Mouse (Mus musculus) C2C12 (cell line): Measurements from ENCODE around the gene Fem1a.

ENCODE experiments used
- CEBPB ChIP-seq: IDR thresholded peaks from one replicate; pipeline ENCODE4 v1.6.1; 2011; ENCODE audit warnings: low read depth, mild to moderate bottlenecking, control low read depth, moderate library complexity
- CTCF ChIP-seq: IDR thresholded peaks from one replicate; pipeline ENCODE4 v1.5.1; 2011; ENCODE audit not compliant: control insufficient read depth, insufficient read depth, insufficient read length
- MAX ChIP-seq: IDR thresholded peaks from one replicate; pipeline ENCODE4 v1.6.1; 2011; ENCODE audit warnings: mild to moderate bottlenecking, control low read depth
- USF1 ChIP-seq: IDR thresholded peaks from one replicate; pipeline ENCODE4 v1.6.1; 2011; ENCODE audit warnings: low read depth, mild to moderate bottlenecking, control low read depth, moderate library complexity

DNA sequence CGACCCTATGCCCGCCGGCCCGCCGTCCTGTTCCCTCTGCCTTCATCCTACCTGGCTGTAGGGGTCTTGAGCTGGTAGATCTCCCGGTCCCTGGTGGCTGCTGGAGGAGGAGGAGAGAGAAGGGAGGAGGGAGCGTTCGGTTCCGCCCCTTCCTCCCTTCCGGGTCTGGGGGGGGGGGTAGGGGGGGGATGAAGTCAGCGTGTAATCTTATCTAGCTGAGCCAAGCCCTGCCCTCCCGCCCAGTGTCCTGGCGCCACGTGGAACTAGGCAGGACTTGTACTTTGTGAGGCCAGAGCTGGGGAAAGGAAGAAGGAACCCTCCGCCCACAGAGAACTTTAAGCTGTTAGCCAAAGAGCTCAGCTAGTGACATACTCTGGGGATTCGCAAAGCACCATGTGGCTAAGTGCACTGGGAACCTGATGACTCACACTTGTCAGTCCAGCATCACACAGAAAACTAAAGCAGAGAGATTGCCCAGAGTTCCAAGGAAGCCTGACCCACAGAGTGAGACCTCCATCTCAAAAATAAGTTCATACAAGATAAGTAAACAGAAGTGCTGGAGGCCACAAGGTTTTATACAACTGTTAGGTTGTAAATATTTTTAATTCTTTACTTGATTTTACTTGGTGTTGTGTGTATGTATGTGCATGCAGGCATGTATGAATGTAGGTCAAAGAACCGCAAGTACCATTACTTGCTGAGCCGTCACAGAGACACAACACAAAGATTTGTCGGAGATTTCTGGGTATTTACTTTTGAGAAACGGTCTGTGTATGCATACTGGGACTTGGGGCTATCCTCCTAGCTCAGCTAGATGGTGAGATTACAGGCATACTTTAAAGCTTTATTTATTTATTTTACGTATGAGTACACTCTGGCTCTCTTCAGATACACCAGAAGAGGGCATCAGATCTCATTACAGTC, 20.3 kb downstream of the Fem1a start, which contains the start of gene Ticam1:
- TF ChIP-seq CEBPB (no peak), CTCF (no peak), USF1 (peak; percentile 73), MAX (peak; percentile 91)
